34 mouse cellular contexts compared by ENCODE assay signal in genomic region chr1:186289117-186289516, GRCm38 (mm10).
DNase-seq lines count a peak whose midpoint lies in the region; ATAC-seq and TF ChIP-seq lines count a peak whose summit lies in the region.
"Had no signal": no experiment of that assay in that cellular context is flagged by ENCODE, and none has a peak within 500 bp of the region (broad histone marks: within the 10 kb centered on the region; RNA-seq: fewer than 3 reads in every experiment).

No protein-coding gene starts in this region.

- POLR2A ChIA-PET in Patski (lab: Charles Lee) = interaction anchor here (0.6 kb wide), 1 partner anchor 22 kb away, joined by 3 read pairs; no protein-coding TSS in a partner anchor

- H3K4me3 ChIP-seq in G1E (ENCODE audit: low read depth, low read length) = no peak overlapping the region
- H3K4me3 ChIP-seq: embryonic facial prominence, embryonic 12.5 days; heart, embryonic 13.5 days; intestine, embryonic 15.5 days; layer of hippocampus, adult 2 months; left cerebral cortex, adult 2 months; limb, embryonic 12.5 days; megakaryocyte, embryonic 14.5 days; midbrain, embryonic 12.5 days; myocyte; neural tube, embryonic 12.5 days had no signal

- peak; percentile 64 for ATAC-seq in G1E (ENCODE audit: extremely low read depth, insufficient number of reproducible peaks, low FRiP score, poor library complexity, severe bottlenecking)
- ATAC-seq in Patski = peak; percentile 79
- no peak for ATAC-seq in granulocyte monocyte progenitor cell, adult 5-6 weeks (replicated peaks; ENCODE audit: poor library complexity, severe bottlenecking)
- ATAC-seq: activated CD4-positive, CD25-positive, alpha-beta regulatory T cell, adult 4 months; forebrain, embryonic 14.5 days; hindbrain, postnatal 0 days; intestine, embryonic 15.5 days had no signal

- DNase-seq in adrenal gland, postnatal 10 days = peak; percentile 3
- DNase-seq in adrenal gland, adult 18-20 months (ENCODE audit: low spot score in 2 of 2) = no peak
- DNase-seq in G1E (ENCODE audit: low spot score) (no peak), Patski (ENCODE audit: low read depth, low spot score) (peak; percentile 64), liver (no peak)
- DNase-seq in embryo, embryonic 10 days (ENCODE audit: low spot score) = no peak
- DNase-seq in lung, postnatal 36 days = no peak
- DNase-seq: adrenal gland, postnatal 25 days; cerebellum, adult 9-10 months; cerebellum, postnatal 36 days; embryo, embryonic 11 days; gastrocnemius, postnatal 14 days; heart, adult 18-20 months; heart, postnatal 14 days; kidney, adult 2 months; kidney, postnatal 36 days; lung, postnatal 4 days; right cerebral cortex, adult 18-20 months; thymus, adult 18-20 months; thymus, postnatal 25 days had no signal

- CTCF ChIA-PET in Patski (lab: Charles Lee) = interaction anchor here (1.1 to 1.6 kb wide), 2 partner anchors 12 to 23 kb away, joined by 3 to 7 read pairs; no protein-coding TSS in a partner anchor

- H3K27me3 ChIP-seq in G1E (ENCODE audit: insufficient read depth, low read length) (no peaks in the 10 kb centered on the region), Patski (no peaks in the 10 kb centered on the region)
- H3K27me3 ChIP-seq: embryonic facial prominence, embryonic 12.5 days; heart, embryonic 13.5 days; intestine, embryonic 15.5 days; limb, embryonic 12.5 days; megakaryocyte, embryonic 14.5 days; midbrain, embryonic 12.5 days; neural tube, embryonic 12.5 days had no signal

- H3K4me1 ChIP-seq in G1E (ENCODE audit: insufficient read depth, low read depth, low read length) = no peaks in the 10 kb centered on the region
- H3K4me1 ChIP-seq: intestine, embryonic 15.5 days; megakaryocyte, embryonic 14.5 days; neural tube, embryonic 12.5 days had no signal

- H3K9me3 ChIP-seq in G1E (replicated peaks) = peaks cover 13% of the 10 kb centered on the region
- H3K9me3 ChIP-seq: embryonic facial prominence, embryonic 12.5 days; heart, embryonic 13.5 days; intestine, embryonic 15.5 days; limb, embryonic 12.5 days; midbrain, embryonic 12.5 days; neural tube, embryonic 12.5 days had no signal

- in situ Hi-C loops in Patski (cut with MboI; ENCODE audit: low pct_unique_long_range_greater_than_20kb) = loop anchor here (5.0 kb wide), 1 partner anchor 107 kb away; no protein-coding TSS in a partner anchor

- H3K36me3 ChIP-seq in G1E (replicated peaks) = no peaks in the 10 kb centered on the region
- H3K36me3 ChIP-seq: embryonic facial prominence, embryonic 12.5 days; heart, embryonic 13.5 days; intestine, embryonic 15.5 days; limb, embryonic 12.5 days; midbrain, embryonic 12.5 days; neural tube, embryonic 12.5 days had no signal

- TF ChIP-seq CTCF in G1E (IDR thresholded peaks at IDR 0.05; ENCODE audit: low read depth, low read length) (no peak), Patski (IDR thresholded peaks at IDR 0.05) (peak; percentile 72)

Comparison
In these comparisons a context has a peak if more than half of its experiments do, and no peak if none do; other contexts are left out.
1. DNase-seq: peak in adrenal gland, postnatal 10 days (single experiment) and Patski (single experiment); none in adrenal gland, adult 18-20 months (0 of 2), G1E (single experiment), embryo, embryonic 10 days (single experiment), lung, postnatal 36 days (single experiment) and liver (single experiment).